Mouse (Mus musculus): Measurements from ENCODE around the gene Col6a5. TPM values are rescaled to one million over a fixed set of nuclear protein-coding genes. Genes with fewer than 3 reads are reported as not detected.

Col6a5 gene
- polyA plus RNA-seq (2015; fragmentation: Illumina TruSeq; extraction: RNeasy Lipid Tissue Mini Kit (QIAGEN cat#74804); ENCODE audit: low read depth, low replicate concordance) = 0.62 TPM

DNA sequence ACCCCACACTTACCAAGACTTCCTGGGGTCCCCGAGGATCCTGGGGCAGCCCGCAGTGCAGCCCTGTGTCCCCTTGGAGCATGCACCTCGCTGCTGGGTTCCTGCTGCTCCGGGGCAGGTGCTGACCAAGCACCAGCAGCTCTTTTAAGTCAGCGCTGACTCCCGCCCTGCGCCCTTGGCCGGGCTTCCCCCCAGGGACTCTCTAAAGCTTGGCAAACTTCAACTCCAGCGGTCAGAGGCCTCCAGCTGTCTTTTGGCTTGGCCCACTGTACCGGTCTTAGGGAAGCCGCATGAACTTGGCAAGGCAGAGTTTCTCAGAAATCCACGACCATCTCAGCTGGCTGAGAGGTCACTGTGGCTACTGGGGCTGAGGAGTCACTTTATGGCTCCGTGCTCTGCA, at the start of gene Col6a5:
Gene Col6a5 (minus strand): TSS at position 111 of the 400 bp plus-strand sequence.

DNA sequence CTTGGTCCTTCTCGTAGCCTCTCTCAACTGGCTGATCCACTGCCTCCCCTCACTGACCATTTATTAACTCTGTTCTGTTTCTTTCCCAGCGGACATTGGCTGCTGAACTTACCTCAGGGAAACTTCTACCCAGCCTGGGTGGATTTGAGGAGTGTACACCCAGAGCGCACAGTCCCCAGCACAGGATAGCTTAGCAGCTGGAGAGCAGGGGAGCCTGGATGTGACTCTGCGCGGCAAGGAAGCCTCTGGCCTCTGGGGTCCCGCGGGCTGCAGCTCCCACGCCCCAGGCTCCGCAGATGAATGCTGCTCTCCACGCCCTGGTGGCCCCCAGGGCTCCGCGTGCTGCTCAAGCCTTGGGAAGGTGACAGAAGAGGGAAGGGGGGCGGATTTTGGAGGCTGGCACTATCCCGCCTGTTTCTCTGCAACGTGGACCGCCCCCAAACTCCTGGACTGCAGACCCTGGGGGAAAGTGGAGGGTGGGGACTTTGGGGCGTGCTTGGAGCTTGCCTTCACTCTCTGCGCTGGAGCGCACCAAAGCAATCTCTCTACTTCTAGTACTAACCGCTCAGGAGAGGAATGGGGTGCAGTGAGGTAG, 132.6 kb downstream of the Col6a5 start, which contains the start of gene Col6a6:
Gene Col6a6 (minus strand): TSS at position 370 of the 595 bp plus-strand sequence.

Other genes with a start within 250 kb of the Col6a5 start
- gene Col6a6, start 132.5 kb downstream of the Col6a5 start, polyA plus RNA-seq (2015; fragmentation: Illumina TruSeq; extraction: RNeasy Lipid Tissue Mini Kit (QIAGEN cat#74804); ENCODE audit: low read depth, low replicate concordance) = 0.16 TPM
- 2.9 TPM for gene Col6a4, start 136.1 kb upstream of the Col6a5 start, polyA plus RNA-seq (2015; fragmentation: Illumina TruSeq; extraction: RNeasy Lipid Tissue Mini Kit (QIAGEN cat#74804); ENCODE audit: low read depth, low replicate concordance)
- gene Glyctk, start 197.5 kb upstream of the Col6a5 start, polyA plus RNA-seq (2015; fragmentation: Illumina TruSeq; extraction: RNeasy Lipid Tissue Mini Kit (QIAGEN cat#74804); ENCODE audit: low read depth, low replicate concordance) = 2.7 TPM
- gene Wdr82, start 210.3 kb upstream of the Col6a5 start, polyA plus RNA-seq (2015; fragmentation: Illumina TruSeq; extraction: RNeasy Lipid Tissue Mini Kit (QIAGEN cat#74804); ENCODE audit: low read depth, low replicate concordance) = 104 TPM
- gene Ppm1m, start 239.1 kb upstream of the Col6a5 start, polyA plus RNA-seq (2015; fragmentation: Illumina TruSeq; extraction: RNeasy Lipid Tissue Mini Kit (QIAGEN cat#74804); ENCODE audit: low read depth, low replicate concordance) = 33.0 TPM
- 67.1 TPM for gene Twf2, start 242.5 kb upstream of the Col6a5 start, polyA plus RNA-seq (2015; fragmentation: Illumina TruSeq; extraction: RNeasy Lipid Tissue Mini Kit (QIAGEN cat#74804); ENCODE audit: low read depth, low replicate concordance)

All from brain, adult 10 weeks (tissue).